Mouse (Mus musculus): ENCODE data around the gene Olfr571. TPM values are rescaled to one million over a fixed set of nuclear protein-coding genes. Genes with fewer than 3 reads are reported as not detected.

The Olfr571 gene
- polyA plus RNA-seq, 1 experiment from 2014 or later: not detected

DNA sequence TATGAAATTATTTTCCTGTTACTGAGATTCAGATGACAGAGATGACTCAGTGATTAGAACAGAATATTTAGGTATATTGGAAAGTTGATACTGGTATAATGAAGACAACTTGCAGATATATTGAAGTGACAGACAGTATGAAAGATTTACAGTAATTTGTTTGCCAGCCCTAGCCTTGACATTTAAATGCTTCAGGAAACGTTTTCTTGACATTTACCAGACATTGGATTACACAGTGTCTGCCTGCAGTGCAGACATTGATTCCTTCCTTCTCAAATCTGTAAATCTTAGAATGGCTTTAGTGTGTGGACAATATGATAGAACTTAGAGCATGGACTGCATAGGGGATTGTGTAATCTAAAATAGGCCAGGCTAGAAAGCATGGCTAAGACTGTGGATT is 2.1 kb downstream of the Olfr571 start:
- Histone ChIP-seq H3K9ac (replicated peaks) (no peak overlapping the region), H3K9me3 (no peaks in the 10 kb centered on the region), H3K4me2 (replicated peaks) (no peak overlapping the region), H3K36me3 (no peaks in the 10 kb centered on the region), H3K27me3 (no peaks in the 10 kb centered on the region), H3K4me1 (replicated peaks) (no peaks in the 10 kb centered on the region), H3K4me3 (replicated peaks) (no peak overlapping the region), H3K27ac (no peak overlapping the region)
- WGBS: 56% methylated on average over 1 of the region's 1 CpGs
- ATAC-seq: no peak

DNA sequence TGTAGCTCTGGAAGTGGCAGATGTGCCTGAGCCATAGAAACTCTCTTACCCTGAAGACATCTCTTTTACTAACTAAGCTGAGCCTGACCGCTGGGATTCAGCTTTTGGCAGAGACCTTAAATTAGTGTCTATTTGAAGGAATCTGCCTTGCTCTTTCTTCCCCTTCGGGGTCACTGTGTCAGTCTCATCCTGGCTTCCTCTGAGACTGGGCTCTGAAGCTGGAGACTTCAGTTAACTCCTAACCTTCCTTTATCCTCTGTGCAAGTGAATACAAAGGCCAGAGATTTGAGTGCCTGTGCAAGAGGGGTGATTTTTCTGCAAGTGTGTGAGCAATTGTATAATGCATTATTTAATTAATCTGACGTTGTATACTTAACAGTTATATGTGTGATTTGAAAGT is 26.6 kb downstream of the Olfr571 start, which contains the start of gene Olfr569:
TSS of gene Olfr569 (minus strand) at position 101 of the 400 bp plus-strand sequence.
- Histone ChIP-seq H3K27me3 (no peaks in the 10 kb centered on the region), H3K9ac (replicated peaks) (no peak within 1 kb of the TSS), H3K27ac (no peak within 1 kb of the TSS), H3K36me3 (no peaks in the 10 kb centered on the region), H3K4me1 (replicated peaks) (no peaks in the 10 kb centered on the region), H3K9me3 (no peaks in the 10 kb centered on the region), H3K4me3 (replicated peaks) (no peak within 1 kb of the TSS), H3K4me2 (replicated peaks) (no peak within 1 kb of the TSS)
- WGBS: 78% methylated on average over 3 of the region's 3 CpGs
- ATAC-seq: no peak

DNA sequence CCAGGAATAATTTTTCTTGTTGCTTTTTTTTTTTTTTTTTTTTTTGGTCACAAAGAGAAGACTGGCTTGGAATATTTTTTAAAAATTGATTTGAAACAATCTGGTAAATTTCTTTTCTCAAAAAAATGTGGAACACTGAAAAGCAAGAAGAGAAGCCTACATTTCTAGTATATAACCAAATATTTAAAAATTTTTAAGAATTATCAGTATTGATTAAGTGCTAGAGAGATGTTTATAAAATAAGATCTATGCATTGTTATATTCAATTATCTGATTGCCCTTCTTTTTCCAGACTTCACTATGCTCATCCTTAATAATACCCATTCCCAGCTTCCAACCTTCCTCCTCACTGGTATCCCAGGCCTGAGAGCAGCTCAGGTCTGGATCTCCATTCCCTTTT is 40.5 kb downstream of the Olfr571 start, which contains the start of gene Olfr568:
TSS of gene Olfr568 (plus strand) at position 301 of the 400 bp plus-strand sequence.
- Histone ChIP-seq H3K9me3 (no peaks in the 10 kb centered on the region), H3K4me2 (replicated peaks) (no peak within 1 kb of the TSS), H3K36me3 (no peaks in the 10 kb centered on the region), H3K4me3 (replicated peaks) (no peak within 1 kb of the TSS), H3K9ac (replicated peaks) (no peak within 1 kb of the TSS), H3K27ac (no peak within 1 kb of the TSS), H3K4me1 (replicated peaks) (no peaks in the 10 kb centered on the region), H3K27me3 (no peaks in the 10 kb centered on the region)
- ATAC-seq: no peak

DNA sequence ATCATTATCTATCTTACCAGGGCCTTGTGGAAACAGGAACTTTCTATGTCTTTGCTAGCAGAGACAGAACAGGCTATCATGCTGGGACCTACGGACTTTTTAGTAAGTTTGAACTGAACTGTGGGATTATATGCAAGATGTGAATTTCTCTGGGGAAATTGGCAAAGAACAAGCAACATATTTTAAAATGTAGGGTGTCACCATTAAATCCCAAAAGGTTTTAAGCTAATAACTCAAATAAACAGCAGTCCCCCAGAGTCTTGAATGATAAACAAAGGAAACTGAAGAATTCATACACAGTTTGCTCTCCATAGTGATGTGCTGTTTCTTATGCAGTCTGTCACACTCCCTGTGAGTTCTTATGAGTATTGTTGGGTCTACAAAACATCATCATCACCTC is 58.7 kb downstream of the Olfr571 start, which contains the start of gene Olfr566:
TSS of gene Olfr566 (minus strand) at position 101 of the 400 bp plus-strand sequence.
- Histone ChIP-seq H3K9me3 (no peaks in the 10 kb centered on the region), H3K4me1 (replicated peaks) (no peaks in the 10 kb centered on the region), H3K27me3 (no peaks in the 10 kb centered on the region), H3K4me2 (replicated peaks) (no peak within 1 kb of the TSS), H3K36me3 (no peaks in the 10 kb centered on the region), H3K27ac (no peak within 1 kb of the TSS), H3K4me3 (replicated peaks) (no peak within 1 kb of the TSS), H3K9ac (replicated peaks) (no peak within 1 kb of the TSS)
- 87% methylated on average over 1 of the region's 1 CpGs for WGBS
- ATAC-seq: no peak

DNA sequence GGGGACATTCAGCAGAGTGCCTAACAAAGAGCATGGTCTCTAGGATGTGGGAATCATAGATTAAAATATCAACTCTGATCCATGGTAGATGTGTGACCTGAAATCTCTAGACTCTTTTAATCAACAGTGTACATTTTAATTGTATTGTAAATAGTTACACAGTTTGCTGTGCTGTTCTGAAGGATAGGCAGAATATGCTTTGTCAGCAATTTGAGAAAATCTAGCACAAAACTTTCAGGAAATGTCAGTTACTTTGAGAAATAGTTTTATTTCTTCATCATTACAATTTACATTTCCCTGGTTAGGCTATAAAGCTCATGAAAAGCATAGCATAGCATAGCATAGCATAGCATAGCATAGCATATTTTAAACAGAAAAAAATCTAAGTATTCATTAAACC is 61.5 kb downstream of the Olfr571 start:
- no peaks in the 10 kb centered on the region for H3K36me3 ChIP-seq
- no peaks in the 10 kb centered on the region for H3K9me3 ChIP-seq
- H3K4me1 ChIP-seq (replicated peaks): no peaks in the 10 kb centered on the region
- no peak for ATAC-seq
- no peak overlapping the region for H3K27ac ChIP-seq
- no peaks in the 10 kb centered on the region for H3K27me3 ChIP-seq
- no peak overlapping the region for H3K9ac ChIP-seq (replicated peaks)
- no peak overlapping the region for H3K4me3 ChIP-seq (replicated peaks)
- H3K4me2 ChIP-seq (replicated peaks): no peak overlapping the region

Other genes starting within 250 kb of the Olfr571 start
- 7.3 and 8.0 TPM in 2 replicates for gene Trim68, start 230.2 kb downstream of the Olfr571 start, polyA plus RNA-seq (2015; fragmentation: Nextera tagmentation; extraction: Ambion mirVana)
- not detected in 2 replicates for gene Olfr557, start 221.6 kb downstream of the Olfr571 start, polyA plus RNA-seq (2015; fragmentation: Nextera tagmentation; extraction: Ambion mirVana)
- 0.07 TPM in 1 of 2 replicates, not detected in the other for gene Olfr558, start 215.3 kb downstream of the Olfr571 start, polyA plus RNA-seq (2015; fragmentation: Nextera tagmentation; extraction: Ambion mirVana)
- not detected in 2 replicates for gene Olfr33, start 198.5 kb downstream of the Olfr571 start, polyA plus RNA-seq (2015; fragmentation: Nextera tagmentation; extraction: Ambion mirVana)
- gene Olfr559, start 190.0 kb downstream of the Olfr571 start, polyA plus RNA-seq (2015; fragmentation: Nextera tagmentation; extraction: Ambion mirVana): not detected in 2 replicates
- gene Olfr560, start 158.2 kb downstream of the Olfr571 start, polyA plus RNA-seq (2015; fragmentation: Nextera tagmentation; extraction: Ambion mirVana): not detected in 2 replicates
- not detected in 2 replicates for gene Olfr78, start 158.1 kb downstream of the Olfr571 start, polyA plus RNA-seq (2015; fragmentation: Nextera tagmentation; extraction: Ambion mirVana)
- not detected in 2 replicates for gene Olfr561, start 146.3 kb downstream of the Olfr571 start, polyA plus RNA-seq (2015; fragmentation: Nextera tagmentation; extraction: Ambion mirVana)
- gene Olfr564, start 114.1 kb downstream of the Olfr571 start, polyA plus RNA-seq (2015; fragmentation: Nextera tagmentation; extraction: Ambion mirVana): not detected in 2 replicates
- gene Olfr566, start 58.8 kb downstream of the Olfr571 start, polyA plus RNA-seq (2015; fragmentation: Nextera tagmentation; extraction: Ambion mirVana): not detected in 2 replicates
- gene Olfr568, start 40.4 kb downstream of the Olfr571 start, polyA plus RNA-seq (2015; fragmentation: Nextera tagmentation; extraction: Ambion mirVana): not detected in 2 replicates
- not detected in 2 replicates for gene Olfr569, start 26.7 kb downstream of the Olfr571 start, polyA plus RNA-seq (2015; fragmentation: Nextera tagmentation; extraction: Ambion mirVana)
- not detected in 2 replicates for gene Olfr570, start 23.0 kb downstream of the Olfr571 start, polyA plus RNA-seq (2015; fragmentation: Nextera tagmentation; extraction: Ambion mirVana)
- not detected in 2 replicates for gene Olfr572, start 6.9 kb upstream of the Olfr571 start, polyA plus RNA-seq (2015; fragmentation: Nextera tagmentation; extraction: Ambion mirVana)
- gene Olfr573-ps1, start 25.0 kb upstream of the Olfr571 start, polyA plus RNA-seq (2015; fragmentation: Nextera tagmentation; extraction: Ambion mirVana): not detected in 2 replicates
- not detected in 2 replicates for gene Olfr574, start 30.9 kb upstream of the Olfr571 start, polyA plus RNA-seq (2015; fragmentation: Nextera tagmentation; extraction: Ambion mirVana)
- not detected in 2 replicates for gene Olfr575, start 41.2 kb upstream of the Olfr571 start, polyA plus RNA-seq (2015; fragmentation: Nextera tagmentation; extraction: Ambion mirVana)
- not detected in 2 replicates for gene Olfr576, start 45.1 kb upstream of the Olfr571 start, polyA plus RNA-seq (2015; fragmentation: Nextera tagmentation; extraction: Ambion mirVana)
- gene Olfr577, start 58.4 kb upstream of the Olfr571 start, polyA plus RNA-seq (2015; fragmentation: Nextera tagmentation; extraction: Ambion mirVana): not detected in 2 replicates
- not detected in 2 replicates for gene Olfr578, start 71.8 kb upstream of the Olfr571 start, polyA plus RNA-seq (2015; fragmentation: Nextera tagmentation; extraction: Ambion mirVana)
- not detected in 2 replicates for gene Olfr582, start 120.5 kb upstream of the Olfr571 start, polyA plus RNA-seq (2015; fragmentation: Nextera tagmentation; extraction: Ambion mirVana)
- not detected in 2 replicates for gene Olfr583, start 133.8 kb upstream of the Olfr571 start, polyA plus RNA-seq (2015; fragmentation: Nextera tagmentation; extraction: Ambion mirVana)
- not detected in 2 replicates for gene Olfr584, start 164.3 kb upstream of the Olfr571 start, polyA plus RNA-seq (2015; fragmentation: Nextera tagmentation; extraction: Ambion mirVana)
- gene Olfr585, start 180.2 kb upstream of the Olfr571 start, polyA plus RNA-seq (2015; fragmentation: Nextera tagmentation; extraction: Ambion mirVana): not detected in 2 replicates
- not detected in 2 replicates for gene Olfr586, start 208.1 kb upstream of the Olfr571 start, polyA plus RNA-seq (2015; fragmentation: Nextera tagmentation; extraction: Ambion mirVana)
- not detected in 2 replicates for gene Olfr588-ps1, start 223.3 kb upstream of the Olfr571 start, polyA plus RNA-seq (2015; fragmentation: Nextera tagmentation; extraction: Ambion mirVana)
- gene Olfr589, start 238.8 kb upstream of the Olfr571 start, polyA plus RNA-seq (2015; fragmentation: Nextera tagmentation; extraction: Ambion mirVana): not detected in 2 replicates